Mouse (Mus musculus): ENCODE data around the gene Olfr1223.
"Not testable (repeated sequence)": the region's sequence is repeated elsewhere in the genome, so short reads cannot be mapped to it uniquely, and the experiment has no call there.

Gene Olfr1223

GRCm38 (mm10) chr2:89151460-89151859 lies at the start of gene Olfr1223:
TSS of gene Olfr1223 (minus strand) at chr2:89151560.
- DNase-seq (ENCODE audit: low read depth) = no peak

GRCm38 (mm10) chr2:89199948-89200347 lies 48.6 kb upstream of the Olfr1223 start, which contains the start of gene Olfr1226:
TSS of gene Olfr1226 (minus strand) at chr2:89200048.
- no peak for DNase-seq (ENCODE audit: low read depth)

GRCm38 (mm10) chr2:89196325-89196982 lies 45.1 kb upstream of the Olfr1223 start:
- DNase-seq (ENCODE audit: low read depth) = no peak

- no peak for DNase-seq (ENCODE audit: low read depth)
Observed at GRCm38 (mm10) chr2:89174569-89174968, 23.2 kb upstream of the Olfr1223 start, which contains the start of gene Olfr1225. TSS of gene Olfr1225 (minus strand) at chr2:89174669.

- not testable (repeated sequence) for DNase-seq (ENCODE audit: low read depth)
Observed at GRCm38 (mm10) chr2:89164711-89165110, 13.4 kb upstream of the Olfr1223 start.

- not testable (repeated sequence) for DNase-seq (ENCODE audit: low read depth)
Observed at GRCm38 (mm10) chr2:89163991-89164390, 12.6 kb upstream of the Olfr1223 start, which contains the start of gene Olfr1224-ps1. TSS of gene Olfr1224-ps1 (minus strand) at chr2:89164091.

GRCm38 (mm10) chr2:89132954-89133353 lies 18.4 kb downstream of the Olfr1223 start, which contains the start of gene Olfr1222:
TSS of gene Olfr1222 (minus strand) at chr2:89133054.
- no peak for DNase-seq (ENCODE audit: low read depth)

- DNase-seq (ENCODE audit: low read depth) = no peak
Observed at GRCm38 (mm10) chr2:89117183-89117582, 34.2 kb downstream of the Olfr1223 start, which contains the start of gene Olfr1221. TSS of gene Olfr1221 (minus strand) at chr2:89117283.

GRCm38 (mm10) chr2:89106735-89107134 lies 44.6 kb downstream of the Olfr1223 start, which contains the start of gene Olfr1220:
TSS of gene Olfr1220 (minus strand) at chr2:89106835.
- DNase-seq (ENCODE audit: low read depth) = no peak

- DNase-seq (ENCODE audit: low read depth) = no peak
Observed at GRCm38 (mm10) chr2:89105651-89106050, 45.7 kb downstream of the Olfr1223 start.

GRCm38 (mm10) chr2:89093848-89094247 lies 57.5 kb downstream of the Olfr1223 start:
- no peak for DNase-seq (ENCODE audit: low read depth)
